Mouse (Mus musculus) MEL (cell line): ENCODE results near the gene Tex46.

Source experiments
- CTCF ChIP-seq, 3 experiments: IDR thresholded peaks in 2 of 3; conservative IDR thresholded peaks in 1 of 3; 2 replicates each; pipeline ENCODE4 v1.5.1; 2011 to 2012; ENCODE audit warnings: low read length in 3 of 3, low read depth in 2 of 3, mild to moderate bottlenecking in 2 of 3, improper control_type of control experiment in 1 of 3, inconsistent platforms in 1 of 3, mixed read lengths in 1 of 3, moderate library complexity in 1 of 3; ENCODE audit not compliant: control insufficient read depth in 1 of 3, insufficient read depth in 1 of 3, poor library complexity in 1 of 3, severe bottlenecking in 1 of 3
- EP300 ChIP-seq, 2 experiments: IDR thresholded peaks; 2 replicates each; pipeline ENCODE4 v1.6.1; 2011; ENCODE audit warnings: improper control_type of control experiment in 2 of 2, low read length in 2 of 2, low read depth in 1 of 2, mild to moderate bottlenecking in 1 of 2
- GATA1 ChIP-seq: IDR thresholded peaks from 2 replicates; pipeline ENCODE4 v1.6.1; 2011; ENCODE audit warnings: low read depth, low read length, improper control_type of control experiment
- JUND ChIP-seq: IDR thresholded peaks from 2 replicates; pipeline ENCODE4 v1.6.1; 2011; ENCODE audit warnings: low read depth, mild to moderate bottlenecking, improper control_type of control experiment, low read length
- POLR2A ChIP-seq, 2 experiments: IDR thresholded peaks; 2 replicates each; pipeline ENCODE4 v1.6.1; 2011 to 2012; ENCODE audit warnings: low read length in 2 of 2, mild to moderate bottlenecking in 2 of 2, control low read depth in 1 of 2, improper control_type of control experiment in 1 of 2, low read depth in 1 of 2, moderate library complexity in 1 of 2; ENCODE audit not compliant: control insufficient read depth in 1 of 2, insufficient read depth in 1 of 2, poor library complexity in 1 of 2
- USF1 ChIP-seq: IDR thresholded peaks from 2 replicates; pipeline ENCODE4 v1.6.1; 2014; ENCODE audit warnings: low read depth, mild to moderate bottlenecking, inconsistent platforms, low read length, improper control_type of control experiment, moderate library complexity
- USF2 ChIP-seq, 2 experiments: IDR thresholded peaks; 2 replicates each; pipeline ENCODE4 v1.6.1; 2011 to 2012; ENCODE audit warnings: improper control_type of control experiment in 2 of 2, low read length in 2 of 2, borderline replicate concordance in 1 of 2, inconsistent platforms in 1 of 2, low read depth in 1 of 2, mild to moderate bottlenecking in 1 of 2; ENCODE audit not compliant: insufficient read depth in 1 of 2
- ZNF384 ChIP-seq: IDR thresholded peaks from 2 replicates; pipeline ENCODE4 v1.6.1; 2012; ENCODE audit warnings: low read depth, mild to moderate bottlenecking, inconsistent platforms, low read length, improper control_type of control experiment

- TF ChIP-seq JUND: no peak
- TF ChIP-seq CTCF (IDR thresholded peaks at IDR 0.05 in 2 of 3, conservative IDR thresholded peaks at IDR 0.05 in 1 of 3; ENCODE audit: control insufficient read depth in 1 of 3, insufficient read depth in 1 of 3, low read depth in 2 of 3, low read length in 3 of 3, poor library complexity in 1 of 3, severe bottlenecking in 1 of 3): no peak
- TF ChIP-seq ZNF384: no peak
- TF ChIP-seq GATA1: no peak
- TF ChIP-seq USF2 (IDR thresholded peaks at IDR 0.05; ENCODE audit: borderline replicate concordance in 1 of 2, insufficient read depth in 1 of 2, low read depth in 1 of 2, low read length in 2 of 2): no peak
- TF ChIP-seq POLR2A (IDR thresholded peaks at IDR 0.05; ENCODE audit: control insufficient read depth in 1 of 2, insufficient read depth in 1 of 2, low read depth in 1 of 2, low read length in 2 of 2, poor library complexity in 1 of 2): no peak
- TF ChIP-seq EP300 (IDR thresholded peaks at IDR 0.05; ENCODE audit: low read depth in 1 of 2, low read length in 2 of 2): no peak
- no peak for TF ChIP-seq USF1
These were observed 11.9 kb upstream of the Tex46 start for GRCm38 (mm10) chr4:136598268-136598876.
